Mouse (Mus musculus): ENCODE measurements around the gene Cers2. TPM values are rescaled to one million over a fixed set of nuclear protein-coding genes. Genes with fewer than 3 reads are reported as not detected.

Cers2 gene
- total and polyA plus RNA-seq, 3 experiments, result 70.6 to 105 (median 89.8) TPM

DNA sequence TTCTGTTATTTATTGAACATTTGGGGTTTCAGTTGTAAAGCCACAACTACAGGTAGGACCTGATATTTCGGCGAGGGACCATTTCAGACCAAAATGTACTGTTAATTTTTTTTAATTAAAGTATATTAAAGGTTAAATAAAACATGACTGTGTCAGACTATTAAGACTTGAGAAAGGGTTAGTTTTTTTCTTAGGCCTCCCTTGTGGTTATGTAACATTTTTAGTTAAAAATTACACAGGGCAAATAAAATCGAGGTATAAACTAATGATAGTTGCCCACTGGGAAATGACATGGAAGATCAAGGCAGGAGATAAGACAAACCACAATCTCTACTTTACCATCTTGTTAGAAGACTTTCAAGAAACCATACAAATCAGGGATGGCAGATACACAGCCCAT is 8.8 kb downstream of the Cers2 start:
- in situ Hi-C loops (cut with MboI; ENCODE audit: low pct_ligation_motif_present, low pct_unique_long_range_greater_than_20kb, low sequenced_read_pairs), result no loop called here
- peaks cover 9 to 20% of the 10 kb centered on the region in 2 experiments for H3K4me1 ChIP-seq (ENCODE audit: control insufficient read depth in 1 of 2, insufficient read depth in 2 of 2)

DNA sequence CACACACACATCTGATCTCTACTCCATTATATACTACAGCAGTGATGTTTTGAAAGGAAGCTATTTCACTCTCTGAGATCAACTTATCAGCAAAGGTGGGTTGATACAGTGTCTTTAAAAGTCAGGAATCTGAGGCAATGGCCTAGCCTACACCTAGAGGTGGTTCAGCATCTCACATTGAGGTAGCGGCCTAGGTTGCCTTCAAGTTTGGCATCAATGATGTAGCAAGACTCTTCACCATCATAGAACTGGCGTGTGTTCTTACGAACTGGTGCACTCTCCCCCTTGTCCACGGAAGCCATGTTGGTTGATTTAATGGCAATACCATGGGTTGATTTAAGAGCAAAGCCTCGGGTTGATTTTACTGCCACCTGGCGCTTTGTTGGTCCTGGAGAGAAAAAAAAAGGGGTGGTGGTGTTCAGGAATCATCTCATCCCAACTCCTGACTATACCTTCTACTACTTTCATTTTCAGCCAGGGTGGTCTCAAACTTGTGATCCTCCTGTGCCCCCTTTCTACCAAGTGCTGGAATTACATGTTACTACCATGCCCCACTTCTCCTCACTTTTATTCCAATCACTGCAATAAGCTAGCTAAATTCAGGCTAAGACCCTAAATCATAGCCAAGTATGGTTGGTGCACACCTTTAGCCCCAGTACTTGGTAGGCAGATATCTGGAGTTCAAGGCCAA is 10.0 kb downstream of the Cers2 start:
- H3K9ac ChIP-seq (ENCODE audit: insufficient read depth, low read depth), result no peak overlapping the region
- H3K27ac ChIP-seq (ENCODE audit: insufficient read depth, low read depth), result no peak overlapping the region
- H3K27me3 ChIP-seq (replicated peaks), result no peaks in the 10 kb centered on the region
- peaks cover 0 to 10% of the 10 kb centered on the region in 2 experiments; a peak in 2 of 4 replicates for H3K4me1 ChIP-seq (ENCODE audit: control insufficient read depth in 1 of 2, insufficient read depth in 2 of 2)
- no peak overlapping the region for H3K4me3 ChIP-seq (replicated peaks in 1 of 3; ENCODE audit: low read depth in 2 of 3, low read length in 2 of 3, poor library complexity in 1 of 3)
- in situ Hi-C loops (cut with MboI; ENCODE audit: low pct_ligation_motif_present, low pct_unique_long_range_greater_than_20kb, low sequenced_read_pairs) (no loop called here), dilution Hi-C loops (cut with MboI; ENCODE audit: extremely low pct_ligation_motif_present, extremely low pct_unique_long_range_greater_than_20kb, low sequenced_read_pairs) (no loop called here)
- H3K79me2 ChIP-seq (replicated peaks; ENCODE audit: control insufficient read depth, extremely low read depth, insufficient read depth, poor library complexity, severe bottlenecking), result peaks cover 5% of the 10 kb centered on the region
- H3K36me3 ChIP-seq (replicated peaks in 1 of 2; ENCODE audit: control insufficient read depth in 1 of 2, insufficient read depth in 1 of 2, low read length in 1 of 2), result peaks cover 83 to 99% of the 10 kb centered on the region in 2 experiments
- H3K4me2 ChIP-seq (ENCODE audit: insufficient read depth, low read depth, poor library complexity, severe bottlenecking), result no peak overlapping the region
- no peak for DNase-seq (ENCODE audit: extremely low read depth)
- H3K9me3 ChIP-seq (replicated peaks; ENCODE audit: low read length), result no peaks in the 10 kb centered on the region
- TF ChIP-seq JUN (IDR thresholded peaks at IDR 0.05; ENCODE audit: insufficient read depth, low read depth, low read length) (no peak), ETS1 (conservative IDR thresholded peaks at IDR 0.05; ENCODE audit: low read depth, low read length) (no peak), USF1 (IDR thresholded peaks at IDR 0.05; ENCODE audit: low read depth, low read length) (no peak), SIN3A (IDR thresholded peaks at IDR 0.05; ENCODE audit: low read length) (no peak), CTCF (conservative IDR thresholded peaks at IDR 0.05 in 1 of 2, IDR thresholded peaks at IDR 0.05 in 1 of 2; ENCODE audit: low read depth in 2 of 2, low read length in 2 of 2) (peak in 1 of 2 experiments; percentile 51; a peak in 2 of 4 replicates), UBTF (IDR thresholded peaks at IDR 0.05; ENCODE audit: low read depth, low read length) (no peak), RAD21 (IDR thresholded peaks at IDR 0.05; ENCODE audit: low read depth, low read length) (peak; percentile 30), SMC3 (IDR thresholded peaks at IDR 0.05; ENCODE audit: low read depth, low read length) (no peak)

More for the DNA sequence above, 8.8 kb downstream of the Cers2 start:
- Histone ChIP-seq H3K9ac (ENCODE audit: insufficient read depth, low read depth) (no peak overlapping the region), H3K27me3 (replicated peaks) (no peaks in the 10 kb centered on the region), H3K27ac (ENCODE audit: insufficient read depth, low read depth) (no peak overlapping the region), H3K4me2 (ENCODE audit: insufficient read depth, low read depth, poor library complexity, severe bottlenecking) (no peak overlapping the region), H3K79me2 (replicated peaks; ENCODE audit: control insufficient read depth, extremely low read depth, insufficient read depth, poor library complexity, severe bottlenecking) (peaks cover 15% of the 10 kb centered on the region), H3K4me3 (replicated peaks in 1 of 3; ENCODE audit: low read depth in 2 of 3, low read length in 2 of 3, poor library complexity in 1 of 3) (no peak overlapping the region), H3K36me3 (replicated peaks in 1 of 2; ENCODE audit: control insufficient read depth in 1 of 2, insufficient read depth in 1 of 2, low read length in 1 of 2) (peaks cover 81 to 98% of the 10 kb centered on the region in 2 experiments), H3K9me3 (replicated peaks; ENCODE audit: low read length) (no peaks in the 10 kb centered on the region)
- TF ChIP-seq POLR2A (IDR thresholded peaks at IDR 0.05; ENCODE audit: low read depth, low read length), result no peak
- TF ChIP-seq MAX (IDR thresholded peaks at IDR 0.05; ENCODE audit: low read length), result no peak
- no peak for TF ChIP-seq NRF1 (IDR thresholded peaks at IDR 0.05; ENCODE audit: low read depth, low read length)
- TF ChIP-seq KAT2A (IDR thresholded peaks at IDR 0.05; ENCODE audit: insufficient replicate concordance, low read length), result no peak
- TF ChIP-seq ETS1 (conservative IDR thresholded peaks at IDR 0.05; ENCODE audit: low read depth, low read length), result no peak
- no peak for TF ChIP-seq ZNF384 (IDR thresholded peaks at IDR 0.05; ENCODE audit: low read depth, low read length)
- no peak for TF ChIP-seq GABPA (IDR thresholded peaks at IDR 0.05; ENCODE audit: insufficient replicate concordance, low read depth, low read length)
- no peak for TF ChIP-seq CTCF (conservative IDR thresholded peaks at IDR 0.05 in 1 of 2, IDR thresholded peaks at IDR 0.05 in 1 of 2; ENCODE audit: low read depth in 2 of 2, low read length in 2 of 2)
- no peak for TF ChIP-seq JUND (conservative IDR thresholded peaks at IDR 0.05; ENCODE audit: low read depth, low read length)
- no peak for TF ChIP-seq SMC3 (IDR thresholded peaks at IDR 0.05; ENCODE audit: low read depth, low read length)
- TF ChIP-seq NELFE (IDR thresholded peaks at IDR 0.05; ENCODE audit: low read depth, low read length), result no peak
- TF ChIP-seq MYC (IDR thresholded peaks at IDR 0.05; ENCODE audit: low read depth, low read length), result no peak
- no peak for DNase-seq (ENCODE audit: extremely low read depth)
- dilution Hi-C loops (cut with MboI; ENCODE audit: extremely low pct_ligation_motif_present, extremely low pct_unique_long_range_greater_than_20kb, low sequenced_read_pairs), result no loop called here
